Mouse (Mus musculus) kidney, embryonic 14.5 days (tissue): Measurements from ENCODE around the gene Kcnj3. TPM values are rescaled to one million over a fixed set of nuclear protein-coding genes. Genes with fewer than 3 reads are reported as not detected.

ENCODE experiments used
- ATAC-seq: fragments of 200-750 bp; cut with Nextera tagmentation; 2 replicates; pipeline ENCODE4 v1.8.0; 2017; ENCODE audit warnings: moderate number of reproducible peaks, mild to moderate bottlenecking, moderate TSS enrichment, moderate library complexity; ENCODE audit not compliant: low FRiP score, low TSS enrichment
- H3K27ac ChIP-seq: fragments of 300-500 bp; sonication (generic); 2 replicates; pipeline ENCODE4 v1.5.1; 2014; ENCODE audit warnings: low read depth, mild to moderate bottlenecking, low read length, moderate library complexity, mixed read lengths
- H3K27me3 ChIP-seq: fragments of 300-500 bp; sonication (generic); 2 replicates; pipeline ENCODE4 v1.6.1; 2014; ENCODE audit warnings: mild to moderate bottlenecking, low read length; ENCODE audit not compliant: control insufficient read depth, insufficient read depth
- H3K36me3 ChIP-seq: fragments of 300-500 bp; sonication (generic); 2 replicates; pipeline ENCODE4 v1.6.1; 2014; ENCODE audit warnings: low read length, mixed read lengths; ENCODE audit not compliant: control insufficient read depth, insufficient read depth
- H3K4me1 ChIP-seq: fragments of 300-500 bp; sonication (generic); 2 replicates; pipeline ENCODE4 v1.6.1; 2014; ENCODE audit warnings: low read length, mixed read lengths; ENCODE audit not compliant: control insufficient read depth, insufficient read depth
- H3K4me2 ChIP-seq: fragments of 300-500 bp; sonication (generic); replicated peaks from 2 replicates; pipeline ENCODE4 v1.6.1; 2014; ENCODE audit warnings: low read depth, mild to moderate bottlenecking, low read length
- H3K4me3 ChIP-seq: fragments of 300-500 bp; sonication (generic); 2 replicates; pipeline ENCODE4 v1.5.1; 2014; ENCODE audit warnings: mild to moderate bottlenecking, low read length
- H3K9ac ChIP-seq: fragments of 300-500 bp; sonication (generic); 2 replicates; pipeline ENCODE4 v1.6.1; 2014; ENCODE audit warnings: low read depth, mild to moderate bottlenecking, low read length, moderate library complexity
- H3K9me3 ChIP-seq: fragments of 300-500 bp; sonication (generic); 2 replicates; pipeline ENCODE4 v1.6.1; 2016; ENCODE audit warnings: low read length; ENCODE audit not compliant: control insufficient read depth
- WGBS: fragments of 180-500 bp; shearing (Covaris S2); extraction: QIAGEN DNeasy Blood & Tissue Kit; methylation state at CpG from one replicate; pipeline ENCODE4 v1.1.7; 2014; 5-methylcytosine and 5-hydroxymethylcytosine counted together
- polyA plus RNA-seq: library from polyadenylated mRNA; unstranded; fragments of >200 nt; fragmentation: Nextera tagmentation; extraction: Ambion mirVana; gene quantifications from 2 replicates; pipeline ENCODE4 v1.2.1, GENCODE M21; 2014

Gene Kcnj3
- polyA plus RNA-seq, 1 experiment from 2014 or later = not detected

DNA sequence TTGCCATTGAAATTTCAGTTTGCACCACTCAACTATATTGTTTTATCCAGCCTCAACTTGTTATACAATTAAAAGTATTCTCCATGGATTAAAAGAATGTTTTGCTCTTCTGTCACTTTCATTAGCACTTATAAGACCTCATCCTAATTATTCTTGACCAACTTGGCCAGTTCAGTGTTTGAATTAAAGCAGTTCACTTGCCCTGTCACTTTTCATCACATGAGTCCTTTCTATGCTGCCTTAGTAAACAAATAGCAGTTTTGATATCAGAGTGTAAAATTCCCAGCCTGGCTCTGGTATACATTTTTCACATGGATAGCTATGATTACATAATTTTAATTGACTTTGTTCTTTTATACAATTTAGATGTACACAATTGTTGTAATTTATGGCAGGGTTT lies 3.4 kb downstream of the Kcnj3 start:
- H3K4me2 ChIP-seq = no peak overlapping the region
- no peak overlapping the region for H3K27ac ChIP-seq
- H3K4me1 ChIP-seq = peaks cover 13% of the 10 kb centered on the region
- no peak overlapping the region for H3K9ac ChIP-seq
- H3K4me3 ChIP-seq = no peak overlapping the region
- H3K9me3 ChIP-seq = no peaks in the 10 kb centered on the region
- H3K36me3 ChIP-seq = no peaks in the 10 kb centered on the region
- peaks cover 34% of the 10 kb centered on the region for H3K27me3 ChIP-seq
- ATAC-seq = no peak

DNA sequence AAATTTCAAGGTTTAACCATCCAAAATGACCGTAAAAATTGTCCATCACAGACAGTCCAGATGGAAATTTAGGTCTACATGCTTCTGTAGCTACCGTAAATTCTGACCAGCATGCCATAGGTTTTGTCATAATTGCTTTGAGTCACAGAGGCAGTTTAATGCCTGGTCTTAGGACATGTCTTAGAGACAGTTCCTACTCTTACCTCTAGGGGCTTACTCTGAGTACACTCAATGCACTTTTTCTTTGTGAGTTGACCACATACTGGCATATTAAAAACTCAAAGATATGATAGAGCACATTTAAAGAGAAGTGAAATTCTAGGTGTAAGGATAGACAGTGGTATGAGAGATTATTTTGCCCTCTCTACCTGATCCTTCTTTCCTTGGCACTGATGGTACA lies 6.2 kb downstream of the Kcnj3 start:
- no peak for ATAC-seq
- H3K9ac ChIP-seq = no peak overlapping the region
- peaks cover 6% of the 10 kb centered on the region; the same call in 1 of the 2 replicates for H3K4me1 ChIP-seq
- H3K27me3 ChIP-seq = peaks cover 21% of the 10 kb centered on the region
- H3K4me3 ChIP-seq = no peak overlapping the region
- no peaks in the 10 kb centered on the region for H3K36me3 ChIP-seq
- 82% methylated on average over 2 of the region's 2 CpGs for WGBS
- H3K9me3 ChIP-seq = no peaks in the 10 kb centered on the region
- H3K27ac ChIP-seq = no peak overlapping the region
- H3K4me2 ChIP-seq = no peak overlapping the region

DNA sequence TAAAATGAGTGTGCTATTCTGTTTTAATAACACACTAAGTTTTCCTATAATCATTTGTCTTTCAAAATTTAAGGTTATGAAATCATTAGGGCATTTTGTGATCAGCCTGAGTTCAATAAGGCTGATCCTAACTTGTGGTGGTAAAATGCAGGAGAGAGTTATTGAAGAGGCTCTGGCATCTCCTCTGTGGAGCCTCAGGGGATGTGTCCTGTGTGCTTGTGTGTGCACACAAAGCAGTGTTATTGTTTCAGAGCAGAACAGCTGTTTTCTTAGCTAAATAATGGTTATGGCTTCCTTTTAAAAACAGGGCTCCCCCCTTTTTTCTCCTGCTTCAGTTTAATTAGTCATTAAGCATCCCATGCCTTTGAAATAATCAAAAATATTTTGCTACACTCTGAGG lies 11.5 kb downstream of the Kcnj3 start:
- Histone ChIP-seq H3K9me3 (no peaks in the 10 kb centered on the region), H3K4me2 (no peak overlapping the region), H3K36me3 (no peaks in the 10 kb centered on the region), H3K27me3 (no peaks in the 10 kb centered on the region), H3K4me1 (no peaks in the 10 kb centered on the region), H3K9ac (no peak overlapping the region), H3K27ac (no peak overlapping the region), H3K4me3 (no peak overlapping the region)
- ATAC-seq = no peak

DNA sequence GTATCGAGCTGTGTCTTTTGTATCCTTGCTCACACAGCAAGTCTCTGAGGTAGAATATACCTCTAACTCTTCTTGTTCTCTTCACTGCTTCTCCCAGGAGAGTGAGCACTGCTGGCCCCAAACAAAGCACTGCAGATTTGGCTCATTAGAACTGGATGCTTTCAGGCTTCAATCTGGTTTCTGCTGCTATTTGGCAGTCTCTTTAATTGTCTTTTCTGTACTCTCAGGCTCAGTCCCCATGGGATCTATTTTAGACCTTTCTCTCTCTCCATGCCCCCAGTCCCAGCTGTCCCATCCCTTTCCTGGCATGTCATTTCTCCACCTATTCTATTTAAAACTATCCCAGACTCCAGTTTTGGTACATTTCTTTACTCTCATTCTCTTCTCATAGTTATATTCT lies 15.0 kb downstream of the Kcnj3 start:
- ATAC-seq = no peak
- H3K4me1 ChIP-seq = no peaks in the 10 kb centered on the region
- H3K27me3 ChIP-seq = no peaks in the 10 kb centered on the region
- no peak overlapping the region for H3K9ac ChIP-seq
- no peaks in the 10 kb centered on the region for H3K36me3 ChIP-seq
- no peaks in the 10 kb centered on the region for H3K9me3 ChIP-seq
- 79% methylated on average over 1 of the region's 1 CpGs for WGBS
- no peak overlapping the region for H3K4me3 ChIP-seq
- H3K27ac ChIP-seq = no peak overlapping the region
- H3K4me2 ChIP-seq = no peak overlapping the region

DNA sequence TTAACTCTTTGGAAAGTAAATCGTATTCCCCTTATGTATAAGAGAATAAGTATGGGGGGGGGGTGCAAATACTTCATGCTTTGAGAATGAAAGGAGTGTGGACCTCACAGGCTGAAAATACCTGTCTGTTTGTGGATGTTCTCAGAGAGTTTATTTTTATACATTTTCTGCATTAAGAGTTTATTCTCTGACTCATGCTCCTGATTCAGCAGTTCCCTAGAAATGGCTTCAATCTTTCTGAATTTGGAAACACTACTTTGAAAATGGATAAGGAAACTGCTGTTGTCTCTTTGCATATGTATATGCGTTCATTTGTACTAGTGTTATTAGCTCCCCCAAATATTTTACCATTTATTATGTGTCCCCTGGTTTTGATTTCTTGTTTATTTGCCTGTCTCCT lies 23.4 kb downstream of the Kcnj3 start:
- H3K4me1 ChIP-seq = no peaks in the 10 kb centered on the region
- WGBS = 90% methylated on average over 2 of the region's 2 CpGs

DNA sequence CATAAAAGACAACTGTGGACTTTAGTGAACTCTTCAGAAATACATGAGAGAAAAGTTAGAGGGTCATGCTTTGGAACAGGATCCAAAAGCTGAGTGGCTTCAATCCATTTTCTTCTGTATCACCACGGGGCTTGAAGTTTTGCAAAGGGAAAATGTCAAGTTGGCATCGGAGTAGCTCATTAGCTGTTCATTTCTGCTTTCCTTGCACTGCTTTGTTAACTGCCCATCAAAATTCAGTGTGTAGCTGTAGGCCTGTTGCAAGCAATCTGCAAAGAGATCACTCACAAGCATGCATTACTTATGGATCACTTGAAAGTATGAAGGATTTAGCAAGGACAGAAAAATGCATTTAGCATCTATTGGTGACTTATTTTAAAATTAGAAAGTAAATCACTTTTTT lies 33.4 kb downstream of the Kcnj3 start:
- no peak for ATAC-seq
- Histone ChIP-seq H3K4me2 (no peak overlapping the region), H3K4me3 (no peak overlapping the region), H3K27ac (no peak overlapping the region), H3K4me1 (no peaks in the 10 kb centered on the region), H3K9ac (no peak overlapping the region), H3K36me3 (no peaks in the 10 kb centered on the region), H3K9me3 (no peaks in the 10 kb centered on the region), H3K27me3 (no peaks in the 10 kb centered on the region)
- 80% methylated on average over 2 of the region's 2 CpGs for WGBS

More for the DNA sequence above, 23.4 kb downstream of the Kcnj3 start:
- Histone ChIP-seq H3K4me3 (no peak overlapping the region), H3K4me2 (no peak overlapping the region), H3K9ac (no peak overlapping the region), H3K9me3 (no peaks in the 10 kb centered on the region), H3K36me3 (no peaks in the 10 kb centered on the region), H3K27me3 (no peaks in the 10 kb centered on the region), H3K27ac (no peak overlapping the region)
- no peak for ATAC-seq

DNA sequence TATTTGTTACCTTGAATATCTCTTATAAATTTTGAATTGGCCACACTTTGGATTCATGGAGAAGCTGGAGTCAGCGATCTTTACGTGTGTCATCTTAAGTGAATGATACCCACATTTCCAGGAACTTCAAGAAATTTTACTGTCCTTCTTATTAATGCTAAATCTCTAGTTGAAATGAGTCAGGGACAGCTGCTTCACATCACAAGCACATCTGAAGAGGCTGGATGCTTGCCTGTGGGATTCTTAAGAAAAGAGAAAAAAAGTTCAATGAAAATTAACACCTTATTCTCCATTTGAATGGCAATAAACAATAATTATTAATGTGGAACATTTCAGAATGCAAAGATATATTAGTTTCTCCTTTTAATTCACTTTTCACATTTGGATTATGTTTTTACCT lies 34.2 kb downstream of the Kcnj3 start:
- WGBS = 91% methylated on average over 2 of the region's 2 CpGs
- ATAC-seq = no peak
- no peak overlapping the region for H3K4me3 ChIP-seq
- H3K9me3 ChIP-seq = no peaks in the 10 kb centered on the region
- H3K27ac ChIP-seq = no peak overlapping the region
- no peaks in the 10 kb centered on the region for H3K4me1 ChIP-seq
- no peak overlapping the region for H3K9ac ChIP-seq
- no peaks in the 10 kb centered on the region for H3K36me3 ChIP-seq
- no peak overlapping the region for H3K4me2 ChIP-seq
- no peaks in the 10 kb centered on the region for H3K27me3 ChIP-seq

DNA sequence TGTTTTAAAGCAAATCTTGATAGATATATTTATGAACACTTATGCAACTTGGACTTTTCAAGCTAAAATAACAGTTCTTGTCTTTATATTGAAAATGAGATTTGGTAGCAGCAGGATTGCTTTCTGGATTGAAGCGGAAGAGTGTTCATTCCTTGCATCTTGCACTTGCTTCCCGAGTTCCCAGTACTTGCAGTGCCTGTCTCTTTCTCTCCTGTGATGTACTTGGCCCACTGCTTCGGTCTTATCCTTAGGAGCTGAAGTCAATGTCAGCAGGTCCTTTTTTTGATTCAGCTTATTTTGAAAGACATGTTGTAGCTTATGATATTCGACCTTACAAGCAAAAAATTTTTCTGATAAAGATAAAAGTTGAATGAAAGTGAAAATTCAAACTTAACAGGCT lies 43.7 kb downstream of the Kcnj3 start:
- no peaks in the 10 kb centered on the region for H3K36me3 ChIP-seq

DNA sequence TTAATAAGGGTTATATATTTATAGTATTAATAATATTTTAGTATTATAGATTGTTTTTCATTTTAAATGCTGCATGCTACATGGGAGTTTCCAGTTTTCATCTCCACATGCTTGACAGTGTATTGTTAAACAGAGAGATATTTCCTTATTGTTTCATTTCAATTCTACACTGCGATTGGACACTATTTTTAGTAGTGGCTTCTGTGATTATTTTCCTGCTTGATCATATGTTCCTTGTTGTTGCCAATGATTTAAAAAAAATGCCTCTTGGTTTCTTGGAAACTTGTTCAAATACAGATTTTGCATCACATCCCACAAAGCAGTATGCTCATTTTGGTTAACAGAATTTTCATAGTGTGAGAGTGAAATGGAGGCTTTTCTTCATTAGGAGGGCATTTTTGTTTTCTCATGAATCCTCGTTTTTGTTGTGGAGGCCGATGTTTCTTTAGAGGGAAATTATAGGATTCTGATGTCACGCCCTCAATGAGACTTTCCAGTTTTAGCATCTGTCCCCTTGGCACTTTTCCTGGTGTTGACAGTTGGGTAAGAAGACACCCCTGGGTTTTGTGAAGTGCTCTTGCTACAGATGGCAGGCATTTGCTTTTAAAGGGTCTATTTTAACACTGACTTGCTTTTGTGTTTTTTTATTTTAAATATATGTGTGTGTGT lies 44.3 kb downstream of the Kcnj3 start:
- H3K4me3 ChIP-seq = no peak overlapping the region
- H3K27ac ChIP-seq = no peak overlapping the region

More for the DNA sequence above, 43.7 kb downstream of the Kcnj3 start:
- ATAC-seq = no peak
- 81% methylated on average over 4 of the region's 4 CpGs for WGBS
- H3K9ac ChIP-seq = no peak overlapping the region
- H3K27ac ChIP-seq = no peak overlapping the region
- no peaks in the 10 kb centered on the region for H3K4me1 ChIP-seq
- H3K4me2 ChIP-seq = no peak overlapping the region
- H3K4me3 ChIP-seq = no peak overlapping the region
- no peaks in the 10 kb centered on the region for H3K9me3 ChIP-seq
- no peaks in the 10 kb centered on the region for H3K27me3 ChIP-seq

More for the DNA sequence above, 44.3 kb downstream of the Kcnj3 start:
- no peaks in the 10 kb centered on the region for H3K4me1 ChIP-seq
- H3K9ac ChIP-seq = no peak overlapping the region
- no peak for ATAC-seq
- no peaks in the 10 kb centered on the region for H3K27me3 ChIP-seq
- H3K9me3 ChIP-seq = no peaks in the 10 kb centered on the region
- no peak overlapping the region for H3K4me2 ChIP-seq
- WGBS = 84% methylated on average over 4 of the region's 4 CpGs
- H3K36me3 ChIP-seq = no peaks in the 10 kb centered on the region
